Mouse (Mus musculus): Measurements from ENCODE around the gene Vac14. TPM values are rescaled to one million over a fixed set of nuclear protein-coding genes. Genes with fewer than 3 reads are reported as not detected.

The Vac14 gene
- 31.6 and 36.0 TPM in 2 replicates for polyA plus RNA-seq (2011; ENCODE audit: insufficient read depth, insufficient read length, low read depth, missing spikeins)

GRCm38 (mm10) chr8:110618391-110619207 is at the start of gene Vac14:
TSS of gene Vac14 (plus strand) at chr8:110618585.
- peaks cover 9% of the 10 kb centered on the region for H3K36me3 ChIP-seq (ENCODE audit: control insufficient read depth, insufficient read depth, low read length, poor library complexity, severe bottlenecking)
- no peaks in the 10 kb centered on the region for H3K4me1 ChIP-seq (ENCODE audit: control insufficient read depth, insufficient read depth, low read length)
- TF ChIP-seq POLR2A (IDR thresholded peaks at IDR 0.05; ENCODE audit: insufficient read depth, low read length), result peak; percentile 95
- no peak for TF ChIP-seq CTCF (IDR thresholded peaks at IDR 0.05; ENCODE audit: low read depth, low read length)
- H3K27me3 ChIP-seq (ENCODE audit: control insufficient read depth, insufficient read depth, low read length, poor library complexity, severe bottlenecking), result no peaks in the 10 kb centered on the region
- H3K9ac ChIP-seq (ENCODE audit: low read depth, poor library complexity, severe bottlenecking), result peak within 1 kb of the TSS; percentile 83
- H3K27ac ChIP-seq (ENCODE audit: insufficient read depth, low read length), result no peak within 1 kb of the TSS
- no peaks in the 10 kb centered on the region for H3K9me3 ChIP-seq (replicated peaks; ENCODE audit: control insufficient read depth, insufficient read depth, low read length, poor library complexity, severe bottlenecking)
- peak within 1 kb of the TSS; percentile 82 for H3K4me3 ChIP-seq (ENCODE audit: low read depth, low read length)

GRCm38 (mm10) chr8:110592641-110593040 is 25.7 kb upstream of the Vac14 start:
- Histone ChIP-seq H3K27ac (ENCODE audit: insufficient read depth, low read length) (no peak overlapping the region), H3K27me3 (ENCODE audit: control insufficient read depth, insufficient read depth, low read length, poor library complexity, severe bottlenecking) (no peaks in the 10 kb centered on the region), H3K9ac (ENCODE audit: low read depth, poor library complexity, severe bottlenecking) (no peak overlapping the region), H3K36me3 (ENCODE audit: control insufficient read depth, insufficient read depth, low read length, poor library complexity, severe bottlenecking) (no peaks in the 10 kb centered on the region), H3K9me3 (replicated peaks; ENCODE audit: control insufficient read depth, insufficient read depth, low read length, poor library complexity, severe bottlenecking) (no peaks in the 10 kb centered on the region; the same call in 1 of the 2 replicates), H3K4me1 (ENCODE audit: control insufficient read depth, insufficient read depth, low read length) (no peaks in the 10 kb centered on the region), H3K4me3 (ENCODE audit: low read depth, low read length) (no peak overlapping the region)
- TF ChIP-seq EP300 (IDR thresholded peaks at IDR 0.05; ENCODE audit: insufficient read depth, low read depth, low read length) (no peak), CTCF (IDR thresholded peaks at IDR 0.05; ENCODE audit: low read depth, low read length) (no peak), POLR2A (IDR thresholded peaks at IDR 0.05; ENCODE audit: insufficient read depth, low read length) (no peak)

GRCm38 (mm10) chr8:110594164-110594563 is 24.2 kb upstream of the Vac14 start:
- Histone ChIP-seq H3K36me3 (ENCODE audit: control insufficient read depth, insufficient read depth, low read length, poor library complexity, severe bottlenecking) (no peaks in the 10 kb centered on the region), H3K4me3 (ENCODE audit: low read depth, low read length) (no peak overlapping the region), H3K9ac (ENCODE audit: low read depth, poor library complexity, severe bottlenecking) (no peak overlapping the region), H3K4me1 (ENCODE audit: control insufficient read depth, insufficient read depth, low read length) (no peaks in the 10 kb centered on the region), H3K27me3 (ENCODE audit: control insufficient read depth, insufficient read depth, low read length, poor library complexity, severe bottlenecking) (no peaks in the 10 kb centered on the region), H3K27ac (ENCODE audit: insufficient read depth, low read length) (no peak overlapping the region), H3K9me3 (replicated peaks; ENCODE audit: control insufficient read depth, insufficient read depth, low read length, poor library complexity, severe bottlenecking) (no peaks in the 10 kb centered on the region; the same call in 1 of the 2 replicates)
- TF ChIP-seq POLR2A (IDR thresholded peaks at IDR 0.05; ENCODE audit: insufficient read depth, low read length), result no peak
- TF ChIP-seq CTCF (IDR thresholded peaks at IDR 0.05; ENCODE audit: low read depth, low read length), result no peak
- no peak for TF ChIP-seq EP300 (IDR thresholded peaks at IDR 0.05; ENCODE audit: insufficient read depth, low read depth, low read length)

- H3K27ac ChIP-seq (ENCODE audit: insufficient read depth, low read length), result 0 out of 2 replicates have a peak overlapping the region, but pooled peaks have one; percentile 19
- H3K36me3 ChIP-seq (ENCODE audit: control insufficient read depth, insufficient read depth, low read length, poor library complexity, severe bottlenecking), result no peaks in the 10 kb centered on the region
- H3K27me3 ChIP-seq (ENCODE audit: control insufficient read depth, insufficient read depth, low read length, poor library complexity, severe bottlenecking), result no peaks in the 10 kb centered on the region
- no peaks in the 10 kb centered on the region for H3K9me3 ChIP-seq (replicated peaks; ENCODE audit: control insufficient read depth, insufficient read depth, low read length, poor library complexity, severe bottlenecking)
- no peak overlapping the region for H3K9ac ChIP-seq (ENCODE audit: low read depth, poor library complexity, severe bottlenecking)
- H3K4me3 ChIP-seq (ENCODE audit: low read depth, low read length), result no peak overlapping the region
- no peaks in the 10 kb centered on the region for H3K4me1 ChIP-seq (ENCODE audit: control insufficient read depth, insufficient read depth, low read length)
- no peak for TF ChIP-seq POLR2A (IDR thresholded peaks at IDR 0.05; ENCODE audit: insufficient read depth, low read length)
- TF ChIP-seq CTCF (IDR thresholded peaks at IDR 0.05; ENCODE audit: low read depth, low read length), result no peak
- TF ChIP-seq EP300 (IDR thresholded peaks at IDR 0.05; ENCODE audit: insufficient read depth, low read depth, low read length), result no peak
These were observed 13.8 kb upstream of the Vac14 start for GRCm38 (mm10) chr8:110604556-110604955.

- no peak overlapping the region for H3K9ac ChIP-seq (ENCODE audit: low read depth, poor library complexity, severe bottlenecking)
- TF ChIP-seq POLR2A (IDR thresholded peaks at IDR 0.05; ENCODE audit: insufficient read depth, low read length), result no peak
- no peak for TF ChIP-seq EP300 (IDR thresholded peaks at IDR 0.05; ENCODE audit: insufficient read depth, low read depth, low read length)
- no peak for TF ChIP-seq CTCF (IDR thresholded peaks at IDR 0.05; ENCODE audit: low read depth, low read length)
- no peak overlapping the region for H3K4me3 ChIP-seq (ENCODE audit: low read depth, low read length)
- peak overlapping the region; percentile 78 for H3K27ac ChIP-seq (ENCODE audit: insufficient read depth, low read length)
- H3K36me3 ChIP-seq (ENCODE audit: control insufficient read depth, insufficient read depth, low read length, poor library complexity, severe bottlenecking), result no peaks in the 10 kb centered on the region
- no peaks in the 10 kb centered on the region for H3K4me1 ChIP-seq (ENCODE audit: control insufficient read depth, insufficient read depth, low read length)
- H3K27me3 ChIP-seq (ENCODE audit: control insufficient read depth, insufficient read depth, low read length, poor library complexity, severe bottlenecking), result no peaks in the 10 kb centered on the region
- H3K9me3 ChIP-seq (replicated peaks; ENCODE audit: control insufficient read depth, insufficient read depth, low read length, poor library complexity, severe bottlenecking), result no peaks in the 10 kb centered on the region
These were observed 12.9 kb upstream of the Vac14 start for GRCm38 (mm10) chr8:110605401-110606015.

- TF ChIP-seq CTCF (IDR thresholded peaks at IDR 0.05; ENCODE audit: low read depth, low read length), result no peak
- no peak for TF ChIP-seq EP300 (IDR thresholded peaks at IDR 0.05; ENCODE audit: insufficient read depth, low read depth, low read length)
- H3K4me1 ChIP-seq (ENCODE audit: control insufficient read depth, insufficient read depth, low read length), result no peaks in the 10 kb centered on the region
- no peak overlapping the region for H3K9ac ChIP-seq (ENCODE audit: low read depth, poor library complexity, severe bottlenecking)
- H3K36me3 ChIP-seq (ENCODE audit: control insufficient read depth, insufficient read depth, low read length, poor library complexity, severe bottlenecking), result peaks cover 4% of the 10 kb centered on the region; the same call in 1 of the 2 replicates
- H3K27me3 ChIP-seq (ENCODE audit: control insufficient read depth, insufficient read depth, low read length, poor library complexity, severe bottlenecking), result no peaks in the 10 kb centered on the region
- H3K4me3 ChIP-seq (ENCODE audit: low read depth, low read length), result no peak overlapping the region
- no peak overlapping the region for H3K27ac ChIP-seq (ENCODE audit: insufficient read depth, low read length)
- no peaks in the 10 kb centered on the region for H3K9me3 ChIP-seq (replicated peaks; ENCODE audit: control insufficient read depth, insufficient read depth, low read length, poor library complexity, severe bottlenecking)
These were observed 2.7 kb upstream of the Vac14 start for GRCm38 (mm10) chr8:110615730-110616129.

Data from ES-Bruce4 (cell line).